Mouse (Mus musculus) spleen, adult 18-20 months (tissue): ENCODE data around the gene Itgb5.
A peak's percentile ranks its signal among the peaks of the same experiment; 100 is the strongest.

Experiments
- DNase-seq, 2 experiments: peaks; one replicate each; pipeline ENCODE4 v3.0.0; 2022; ENCODE audit warnings: mixed read lengths in 2 of 2

Itgb5 gene

GRCm38 (mm10) chr16:33879556-33879955, 50.1 kb downstream of the Itgb5 start:
- DNase-seq: no peak

DNA sequence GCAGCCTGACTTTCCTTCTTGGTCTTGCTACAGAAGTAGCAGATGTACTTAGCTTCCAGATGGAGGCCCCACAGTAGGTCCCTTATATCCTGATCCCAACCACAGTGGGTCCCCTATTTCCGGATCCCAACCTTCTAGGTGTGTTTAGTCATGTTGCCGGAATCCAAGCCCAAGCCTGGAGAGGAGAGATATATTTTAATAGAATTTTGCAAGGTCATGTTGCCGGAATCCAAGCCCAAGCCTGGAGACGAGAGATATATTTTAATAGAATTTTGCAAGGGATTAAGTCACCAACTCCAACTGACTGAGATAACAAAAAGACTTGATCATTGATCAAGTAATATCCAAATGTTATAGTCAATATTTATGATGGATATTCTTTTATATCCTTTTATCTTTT, 51.3 kb downstream of the Itgb5 start:
- DNase-seq: no peak

- no peak for DNase-seq
These were observed 53.1 kb downstream of the Itgb5 start for GRCm38 (mm10) chr16:33882540-33882939.

DNA sequence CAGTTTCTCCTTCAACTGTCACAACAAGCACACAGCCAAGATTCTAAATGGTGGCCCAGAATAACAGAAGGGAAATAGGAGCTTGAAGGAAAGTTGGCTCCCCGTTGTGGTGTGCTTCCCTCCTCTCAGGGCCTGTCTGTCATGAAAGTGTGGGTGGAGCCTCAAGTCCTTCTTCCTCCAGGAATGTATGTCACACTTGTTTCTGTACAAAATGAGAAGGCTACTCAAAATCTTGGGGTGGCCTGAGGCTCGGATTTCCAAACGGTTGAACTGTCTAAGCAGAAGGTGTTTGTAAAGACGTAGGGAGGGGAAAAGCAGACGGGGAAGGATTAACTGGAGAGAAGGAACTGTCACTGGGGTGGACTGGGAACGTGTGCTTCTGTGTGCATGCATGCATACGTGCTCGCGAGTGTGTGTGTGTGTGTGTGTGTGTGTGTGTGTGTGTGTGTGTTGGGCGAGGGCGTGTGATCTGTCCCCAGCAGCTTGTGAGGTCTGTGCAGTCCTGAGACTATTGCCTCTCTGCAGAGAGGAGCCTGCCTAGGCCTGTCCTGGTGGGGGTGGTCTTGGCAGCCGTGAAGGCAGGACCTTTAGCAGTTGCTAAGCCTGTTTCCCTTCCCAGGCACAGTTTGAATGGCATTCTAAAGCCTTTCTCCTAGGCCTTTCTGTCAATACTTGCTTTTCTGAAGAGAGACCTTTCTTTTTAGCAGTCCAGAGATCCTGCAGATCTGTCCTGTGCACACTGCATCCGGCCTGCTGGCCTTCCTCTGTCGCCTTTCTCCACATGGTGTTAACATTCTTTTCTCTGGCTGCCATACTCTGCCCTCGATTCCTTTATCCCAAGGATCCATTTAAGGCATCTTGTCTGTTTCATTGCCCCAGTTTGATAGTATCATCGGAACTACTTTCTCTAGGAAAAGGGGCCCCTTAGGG, 53.8 kb downstream of the Itgb5 start:
- no peak for DNase-seq

DNA sequence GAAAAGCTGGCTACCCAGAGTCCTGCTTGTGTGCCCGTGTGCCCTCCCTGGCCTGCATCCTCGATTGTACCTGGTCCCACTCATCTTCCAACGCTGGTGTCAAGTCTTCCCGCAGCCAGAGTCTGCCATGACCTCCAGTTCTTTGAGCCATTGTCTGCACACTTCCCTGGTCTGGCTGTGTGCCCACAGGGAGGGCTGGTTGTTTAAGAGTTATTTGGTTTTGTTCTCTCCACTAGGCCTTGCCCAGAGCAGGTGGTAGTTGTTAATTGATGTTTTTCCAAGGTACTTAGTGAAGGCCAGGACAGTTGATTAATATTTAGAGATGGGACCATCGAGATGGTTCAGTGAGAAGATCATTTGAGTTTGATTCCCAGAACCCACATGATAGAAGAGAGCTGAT, 54.7 kb downstream of the Itgb5 start:
- DNase-seq: no peak

GRCm38 (mm10) chr16:33885021-33885471, 55.6 kb downstream of the Itgb5 start:
- DNase-seq: peak; percentile 21 to 25

DNA sequence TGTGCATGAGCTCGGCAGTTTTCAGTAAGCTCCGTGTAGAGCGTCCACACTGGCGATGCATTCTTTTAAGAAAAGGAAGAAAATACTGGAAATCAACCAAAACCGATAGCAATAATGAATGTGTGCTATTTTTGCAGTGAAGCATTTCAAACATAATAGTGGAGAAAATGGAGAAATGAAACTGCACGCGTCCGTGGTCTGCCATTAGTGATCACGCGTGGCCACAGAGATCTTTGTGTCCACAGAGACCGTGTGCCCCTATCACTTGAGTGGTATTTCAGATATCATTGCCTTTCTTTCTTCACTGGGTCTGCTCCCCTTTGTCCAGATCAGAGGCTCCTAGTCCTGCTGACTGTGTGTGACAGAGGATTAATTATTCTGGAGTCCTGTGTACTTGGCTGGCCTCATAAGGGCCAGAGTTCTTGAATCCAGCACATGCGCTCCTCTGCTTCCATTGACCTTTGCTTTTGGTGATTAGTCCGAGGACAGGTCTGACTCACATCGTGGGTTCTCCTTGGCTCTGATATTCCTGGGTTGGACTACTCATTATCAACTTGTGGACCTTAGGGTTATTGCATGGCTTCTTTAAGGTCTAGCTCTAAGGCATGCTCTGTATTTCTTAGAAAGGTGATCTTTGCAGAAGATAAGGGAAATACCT, 56.3 kb downstream of the Itgb5 start:
- DNase-seq: no peak

GRCm38 (mm10) chr16:33886665-33887064, 57.2 kb downstream of the Itgb5 start:
- no peak for DNase-seq

DNA sequence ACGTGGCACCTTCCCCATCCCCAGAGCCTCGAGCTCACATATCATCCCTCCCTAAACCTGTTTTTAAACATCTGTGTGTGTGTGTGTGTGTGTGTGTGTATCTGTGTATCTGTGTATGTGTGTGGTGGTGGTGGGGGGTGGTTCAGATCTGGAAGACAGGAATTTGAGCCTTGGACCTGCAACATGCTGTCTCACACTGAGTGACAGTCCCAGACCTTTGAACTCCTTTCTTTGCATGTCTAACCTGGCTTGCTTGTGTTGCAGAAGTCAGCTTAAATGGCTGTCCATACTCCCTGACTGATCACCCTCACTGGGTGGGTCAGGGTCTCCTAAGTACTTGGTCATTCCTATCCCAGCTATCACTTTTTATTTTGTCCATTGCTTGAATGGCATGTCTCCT, 58.5 kb downstream of the Itgb5 start:
- DNase-seq: no peak

DNA sequence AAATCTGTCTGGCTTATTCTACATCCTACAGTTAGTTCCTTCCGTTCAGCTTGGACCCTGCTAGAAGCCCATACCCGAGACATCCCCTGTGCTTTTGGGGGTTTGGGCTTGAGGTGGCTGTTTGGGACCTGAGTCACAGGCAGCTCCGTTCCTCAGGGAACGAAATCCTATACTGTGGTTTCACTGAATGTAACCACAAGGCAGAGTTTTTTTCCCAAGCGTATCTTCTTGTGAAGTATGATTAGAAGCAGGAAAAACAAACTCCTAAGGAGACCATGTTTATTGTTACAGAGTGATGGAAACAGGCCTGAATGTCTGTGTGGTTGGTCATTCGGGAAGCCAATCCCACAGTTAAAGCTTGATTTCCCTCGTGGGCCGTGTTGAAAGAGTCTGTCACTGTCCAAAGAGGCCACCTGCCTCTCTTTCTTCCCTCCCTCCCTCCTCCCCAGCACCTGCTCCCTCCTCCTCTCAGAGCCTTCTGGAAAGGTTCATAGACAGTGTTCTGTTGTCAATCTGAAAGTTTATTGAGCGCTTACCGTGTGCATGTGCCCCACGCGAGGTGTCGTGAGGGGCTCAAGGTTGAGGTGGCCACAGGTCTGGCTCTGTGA, 59.6 kb downstream of the Itgb5 start:
- DNase-seq: no peak

DNA sequence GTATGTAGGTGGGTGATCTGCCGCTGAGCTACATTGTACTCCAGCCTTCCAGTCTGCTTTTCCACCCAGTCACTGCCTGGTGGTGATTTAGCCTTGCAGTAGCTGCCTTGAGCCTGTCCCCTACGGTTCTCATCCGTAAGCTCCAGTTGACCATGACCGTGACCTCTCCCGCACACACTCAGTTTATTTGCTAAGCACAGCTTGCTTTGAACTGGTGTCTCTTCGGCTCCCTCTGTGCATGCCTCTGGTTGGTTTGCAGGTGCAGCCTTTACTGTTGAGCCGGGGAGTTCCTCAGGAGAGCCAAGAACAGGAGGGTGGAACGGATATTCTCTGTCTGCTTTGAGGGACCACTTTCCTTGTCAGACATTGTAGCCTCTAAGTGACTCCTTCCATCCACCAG, 61.6 kb downstream of the Itgb5 start:
- no peak for DNase-seq

DNA sequence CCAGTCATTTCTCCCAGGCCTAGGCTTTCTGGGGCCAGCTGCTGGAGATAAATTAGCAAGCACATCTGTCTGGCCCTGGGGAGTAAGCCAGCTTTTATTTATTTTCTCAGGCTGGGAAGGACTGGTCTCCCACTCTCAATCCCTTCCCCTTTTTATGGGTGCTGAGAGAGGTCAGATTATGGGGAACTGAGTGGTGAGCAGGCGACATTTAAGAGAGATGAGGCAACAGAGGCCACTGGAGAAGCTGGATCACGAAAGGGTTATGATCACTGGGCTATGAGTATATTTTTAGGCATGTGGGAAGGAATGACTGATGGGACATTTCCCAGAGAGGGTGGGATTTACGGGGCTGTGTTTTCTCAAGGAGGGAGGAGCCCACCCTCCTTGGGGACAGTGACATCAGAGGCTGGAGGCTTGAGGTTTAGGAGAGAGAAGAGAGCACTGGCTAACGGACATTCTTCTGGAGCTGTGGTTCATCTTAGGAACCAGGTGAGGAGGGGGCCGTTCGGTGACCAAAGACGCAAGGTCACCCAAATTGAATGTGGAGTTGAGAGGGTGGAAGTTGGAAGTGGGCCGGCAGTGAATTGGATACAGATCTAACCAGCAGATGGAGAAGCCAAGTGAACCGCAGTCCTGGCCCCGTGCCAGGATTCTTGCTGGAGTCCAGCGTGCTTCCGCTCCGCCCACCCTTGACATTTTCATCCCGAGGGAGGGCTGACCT, 62.3 kb downstream of the Itgb5 start:
- peak; percentile 36 to 54 for DNase-seq

DNA sequence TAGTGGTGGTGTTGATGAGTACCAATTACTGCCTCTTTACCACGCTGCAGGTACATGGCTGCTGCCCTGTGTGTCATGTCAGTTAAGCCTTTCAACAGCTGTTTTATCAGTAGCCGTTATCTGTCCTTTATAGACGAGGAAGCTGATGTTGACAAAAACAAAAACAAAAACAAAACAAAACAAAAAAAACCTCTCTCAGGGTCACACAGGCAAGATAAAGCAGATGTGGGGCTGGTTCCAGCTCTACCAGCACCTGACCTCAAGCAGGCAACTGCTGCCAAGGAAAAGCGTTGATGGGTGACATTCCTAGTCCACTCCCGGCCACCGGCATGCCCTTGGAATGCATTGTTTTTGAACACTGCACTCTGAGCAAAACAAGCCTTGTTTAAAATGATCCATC, 63.1 kb downstream of the Itgb5 start:
- DNase-seq: no peak

GRCm38 (mm10) chr16:33893796-33894195, 64.3 kb downstream of the Itgb5 start:
- DNase-seq: no peak

DNA sequence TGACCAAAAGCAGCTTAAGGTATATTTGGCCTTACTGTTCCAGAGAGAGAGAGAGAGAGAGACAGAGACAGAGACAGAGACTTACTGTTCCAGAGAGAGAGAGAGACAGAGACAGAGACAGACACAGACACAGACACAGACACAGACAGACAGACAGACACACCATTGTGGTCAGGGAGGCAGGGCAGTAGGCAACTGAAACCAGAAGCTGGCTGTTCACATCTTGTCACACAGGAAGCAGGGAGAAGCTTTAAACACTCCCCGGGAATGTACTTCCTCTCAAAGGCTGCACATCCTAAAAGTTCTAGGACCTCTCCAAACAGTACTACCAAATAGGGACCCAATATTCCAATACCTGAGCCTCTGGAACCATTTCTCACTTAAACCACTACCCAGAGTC, 65.0 kb downstream of the Itgb5 start:
- DNase-seq: no peak

- DNase-seq: no peak
These were observed 66.2 kb downstream of the Itgb5 start for GRCm38 (mm10) chr16:33895690-33896089.

GRCm38 (mm10) chr16:33896801-33897200, 67.3 kb downstream of the Itgb5 start:
- no peak for DNase-seq

DNA sequence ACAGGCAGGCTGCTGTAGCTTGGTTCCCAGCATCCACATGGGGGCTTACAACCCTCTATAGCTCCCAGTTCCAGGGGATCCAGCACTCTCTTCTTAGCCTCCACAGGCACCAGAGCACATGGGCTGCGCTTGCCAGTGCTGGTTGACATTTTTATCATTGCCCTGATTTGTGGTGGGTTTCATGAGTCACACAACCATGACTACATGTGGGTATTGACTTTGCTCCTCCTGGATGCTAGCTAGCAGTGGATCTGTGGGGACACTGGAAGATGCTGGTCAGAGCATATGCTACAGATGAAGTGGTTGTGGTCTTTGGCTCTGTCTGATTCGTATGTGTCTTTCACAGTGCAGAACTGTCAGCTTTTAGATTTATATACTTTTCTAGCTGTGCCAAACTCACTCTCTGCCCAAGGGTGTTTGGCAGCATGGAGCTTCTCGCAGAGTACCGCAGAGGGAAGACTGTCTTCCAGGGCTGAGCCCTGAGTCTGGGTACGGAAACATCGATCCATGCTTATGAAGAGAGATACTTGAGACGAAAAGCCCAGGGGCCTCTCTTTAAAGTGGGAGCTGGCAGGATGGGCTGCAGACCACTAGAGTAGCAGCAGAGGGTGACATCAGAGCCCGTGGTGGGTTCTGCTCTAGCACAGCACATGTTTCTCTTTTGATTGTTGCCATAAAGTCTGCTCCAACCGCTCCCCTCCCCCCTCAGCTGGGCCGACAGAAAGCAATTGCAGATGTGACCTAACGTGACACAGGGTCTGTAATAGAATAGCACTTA, 74.4 kb downstream of the Itgb5 start:
- DNase-seq: no peak

- DNase-seq: no peak
These were observed 75.1 kb downstream of the Itgb5 start for GRCm38 (mm10) chr16:33904553-33904952.

DNA sequence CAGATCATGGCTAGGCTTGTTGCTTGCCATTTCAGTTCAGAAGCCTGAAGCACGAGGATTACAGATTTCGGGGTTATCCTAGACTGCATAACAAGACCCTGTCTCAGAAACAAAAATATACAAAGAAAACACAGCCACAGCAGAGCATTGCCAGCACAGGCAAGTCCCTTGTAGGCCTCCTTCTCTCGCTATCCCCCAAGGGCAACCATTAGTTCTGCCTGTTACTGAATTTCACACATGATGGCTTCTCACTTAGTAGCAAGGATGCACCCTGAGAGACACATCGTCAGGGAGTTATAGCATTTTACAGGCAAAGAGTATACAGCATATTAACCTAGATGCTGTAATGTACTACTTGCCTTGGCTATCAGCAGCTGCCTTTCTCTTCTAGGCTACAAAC, 78.8 kb downstream of the Itgb5 start:
- no peak for DNase-seq

DNA sequence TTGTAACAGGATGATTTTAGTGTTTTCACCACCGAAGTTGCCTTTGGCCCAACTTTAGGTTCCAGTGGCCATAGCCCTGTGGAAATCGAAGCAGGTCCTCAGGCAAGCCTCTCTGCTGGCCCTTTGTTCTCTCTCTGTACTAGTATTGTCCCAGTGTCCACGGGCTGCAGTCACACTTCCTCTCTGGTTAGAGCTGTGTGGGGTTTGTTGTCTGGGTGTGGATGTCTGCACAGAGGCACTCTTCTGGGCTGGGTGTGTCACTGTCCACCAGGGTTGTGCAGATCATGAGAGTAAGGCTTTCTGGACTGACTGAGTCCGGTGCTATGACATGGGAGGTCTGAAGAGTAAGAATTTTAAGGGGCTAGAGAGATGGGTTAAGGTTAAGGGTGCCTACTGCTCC, 85.5 kb downstream of the Itgb5 start:
- no peak for DNase-seq
